Mouse (Mus musculus): ENCODE measurements around the gene Adam17. TPM values are rescaled to one million over a fixed set of nuclear protein-coding genes. Genes with fewer than 3 reads are reported as not detected.

The Adam17 gene
- polyA plus RNA-seq, 1 experiment from 2014 or later, result 46.1 TPM

- Histone ChIP-seq H3K36me3 (replicated peaks; ENCODE audit: control insufficient read depth, insufficient read depth, low read depth, low read length) (peaks cover 6% of the 10 kb centered on the region), H3K9me3 (replicated peaks; ENCODE audit: control insufficient read depth, low read length) (no peaks in the 10 kb centered on the region), H3K27me3 (ENCODE audit: control insufficient read depth, insufficient read depth, low read length) (no peaks in the 10 kb centered on the region), H3K27ac (replicated peaks; ENCODE audit: low read depth, low read length) (no peak overlapping the region), H3K9ac (replicated peaks; ENCODE audit: low read length) (no peak overlapping the region), H3K4me2 (ENCODE audit: low read depth, low read length) (no peak overlapping the region), H3K4me1 (ENCODE audit: control insufficient read depth, insufficient read depth, low read length) (no peaks in the 10 kb centered on the region), H3K4me3 (ENCODE audit: low read depth, low read length) (no peak overlapping the region)
- no peak for DNase-seq (ENCODE audit: low spot score)
- WGBS, result 96% methylated on average over 3 of the region's 3 CpGs
- no peak for ATAC-seq (replicated peaks; ENCODE audit: insufficient number of reproducible peaks, low FRiP score, low TSS enrichment, low read depth)
These were observed 47.1 kb downstream of the Adam17 start for GRCm38 (mm10) chr12:21326325-21326724.

- Histone ChIP-seq H3K27me3 (ENCODE audit: control insufficient read depth, insufficient read depth, low read length) (no peaks in the 10 kb centered on the region), H3K27ac (replicated peaks; ENCODE audit: low read depth, low read length) (no peak overlapping the region), H3K9ac (replicated peaks; ENCODE audit: low read length) (no peak overlapping the region), H3K9me3 (replicated peaks; ENCODE audit: control insufficient read depth, low read length) (no peaks in the 10 kb centered on the region), H3K4me1 (ENCODE audit: control insufficient read depth, insufficient read depth, low read length) (no peaks in the 10 kb centered on the region), H3K4me2 (ENCODE audit: low read depth, low read length) (no peak overlapping the region), H3K36me3 (replicated peaks; ENCODE audit: control insufficient read depth, insufficient read depth, low read depth, low read length) (peaks cover 6% of the 10 kb centered on the region; the same call in 1 of the 2 replicates), H3K4me3 (ENCODE audit: low read depth, low read length) (no peak overlapping the region)
- DNase-seq (ENCODE audit: low spot score), result no peak
- WGBS, result 90% methylated on average over 8 of the region's 8 CpGs
- no peak for ATAC-seq (replicated peaks; ENCODE audit: insufficient number of reproducible peaks, low FRiP score, low TSS enrichment, low read depth)
These were observed 48.2 kb downstream of the Adam17 start for GRCm38 (mm10) chr12:21325266-21325665.

GRCm38 (mm10) chr12:21324101-21324500 lies 49.3 kb downstream of the Adam17 start:
- H3K4me3 ChIP-seq (ENCODE audit: low read depth, low read length), result no peak overlapping the region
- H3K27ac ChIP-seq (replicated peaks; ENCODE audit: low read depth, low read length), result no peak overlapping the region
- DNase-seq (ENCODE audit: low spot score) (no peak), ATAC-seq (replicated peaks; ENCODE audit: insufficient number of reproducible peaks, low FRiP score, low TSS enrichment, low read depth) (no peak)
- H3K9me3 ChIP-seq (replicated peaks; ENCODE audit: control insufficient read depth, low read length), result no peaks in the 10 kb centered on the region
- peaks cover 6% of the 10 kb centered on the region; the same call in 1 of the 2 replicates for H3K36me3 ChIP-seq (replicated peaks; ENCODE audit: control insufficient read depth, insufficient read depth, low read depth, low read length)
- no peak overlapping the region for H3K9ac ChIP-seq (replicated peaks; ENCODE audit: low read length)
- WGBS, result 85% methylated on average over 5 of the region's 5 CpGs
- no peaks in the 10 kb centered on the region for H3K4me1 ChIP-seq (ENCODE audit: control insufficient read depth, insufficient read depth, low read length)
- no peaks in the 10 kb centered on the region for H3K27me3 ChIP-seq (ENCODE audit: control insufficient read depth, insufficient read depth, low read length)
- no peak overlapping the region for H3K4me2 ChIP-seq (ENCODE audit: low read depth, low read length)

GRCm38 (mm10) chr12:21322856-21323255 lies 50.6 kb downstream of the Adam17 start:
- DNase-seq (ENCODE audit: low spot score), result no peak
- no peak overlapping the region for H3K4me3 ChIP-seq (ENCODE audit: low read depth, low read length)
- 87% methylated on average over 9 of the region's 9 CpGs for WGBS
- H3K9me3 ChIP-seq (replicated peaks; ENCODE audit: control insufficient read depth, low read length), result no peaks in the 10 kb centered on the region
- no peak for ATAC-seq (replicated peaks; ENCODE audit: insufficient number of reproducible peaks, low FRiP score, low TSS enrichment, low read depth)
- no peaks in the 10 kb centered on the region for H3K4me1 ChIP-seq (ENCODE audit: control insufficient read depth, insufficient read depth, low read length)
- no peaks in the 10 kb centered on the region for H3K27me3 ChIP-seq (ENCODE audit: control insufficient read depth, insufficient read depth, low read length)
- H3K36me3 ChIP-seq (replicated peaks; ENCODE audit: control insufficient read depth, insufficient read depth, low read depth, low read length), result peaks cover 6% of the 10 kb centered on the region; the same call in 1 of the 2 replicates
- H3K27ac ChIP-seq (replicated peaks; ENCODE audit: low read depth, low read length), result no peak overlapping the region
- no peak overlapping the region for H3K4me2 ChIP-seq (ENCODE audit: low read depth, low read length)
- no peak overlapping the region for H3K9ac ChIP-seq (replicated peaks; ENCODE audit: low read length)

GRCm38 (mm10) chr12:21322296-21322695 lies 51.1 kb downstream of the Adam17 start:
- Histone ChIP-seq H3K4me1 (ENCODE audit: control insufficient read depth, insufficient read depth, low read length) (no peaks in the 10 kb centered on the region), H3K9ac (replicated peaks; ENCODE audit: low read length) (no peak overlapping the region), H3K36me3 (replicated peaks; ENCODE audit: control insufficient read depth, insufficient read depth, low read depth, low read length) (0 out of 2 replicates have a peak, but pooled peaks cover 6% of the 10 kb centered on the region), H3K4me3 (ENCODE audit: low read depth, low read length) (no peak overlapping the region), H3K27ac (replicated peaks; ENCODE audit: low read depth, low read length) (no peak overlapping the region), H3K27me3 (ENCODE audit: control insufficient read depth, insufficient read depth, low read length) (no peaks in the 10 kb centered on the region), H3K4me2 (ENCODE audit: low read depth, low read length) (no peak overlapping the region), H3K9me3 (replicated peaks; ENCODE audit: control insufficient read depth, low read length) (no peaks in the 10 kb centered on the region)
- DNase-seq (ENCODE audit: low spot score) (no peak), ATAC-seq (replicated peaks; ENCODE audit: insufficient number of reproducible peaks, low FRiP score, low TSS enrichment, low read depth) (no peak)
- 94% methylated on average over 4 of the region's 4 CpGs for WGBS

GRCm38 (mm10) chr12:21321170-21321569 lies 52.3 kb downstream of the Adam17 start:
- Histone ChIP-seq H3K4me3 (ENCODE audit: low read depth, low read length) (no peak overlapping the region), H3K4me1 (ENCODE audit: control insufficient read depth, insufficient read depth, low read length) (no peaks in the 10 kb centered on the region), H3K9ac (replicated peaks; ENCODE audit: low read length) (no peak overlapping the region), H3K4me2 (ENCODE audit: low read depth, low read length) (no peak overlapping the region), H3K27ac (replicated peaks; ENCODE audit: low read depth, low read length) (no peak overlapping the region), H3K9me3 (replicated peaks; ENCODE audit: control insufficient read depth, low read length) (no peaks in the 10 kb centered on the region), H3K27me3 (ENCODE audit: control insufficient read depth, insufficient read depth, low read length) (no peaks in the 10 kb centered on the region), H3K36me3 (replicated peaks; ENCODE audit: control insufficient read depth, insufficient read depth, low read depth, low read length) (0 out of 2 replicates have a peak, but pooled peaks cover 4% of the 10 kb centered on the region)
- ATAC-seq (replicated peaks; ENCODE audit: insufficient number of reproducible peaks, low FRiP score, low TSS enrichment, low read depth) (no peak), DNase-seq (ENCODE audit: low spot score) (no peak)
- 81% methylated on average over 9 of the region's 9 CpGs for WGBS

GRCm38 (mm10) chr12:21320317-21320716 lies 53.1 kb downstream of the Adam17 start:
- H3K9ac ChIP-seq (replicated peaks; ENCODE audit: low read length), result no peak overlapping the region
- H3K9me3 ChIP-seq (replicated peaks; ENCODE audit: control insufficient read depth, low read length), result no peaks in the 10 kb centered on the region
- no peak overlapping the region for H3K27ac ChIP-seq (replicated peaks; ENCODE audit: low read depth, low read length)
- H3K36me3 ChIP-seq (replicated peaks; ENCODE audit: control insufficient read depth, insufficient read depth, low read depth, low read length), result 0 out of 2 replicates have a peak, but pooled peaks cover 1% of the 10 kb centered on the region
- no peak overlapping the region for H3K4me3 ChIP-seq (ENCODE audit: low read depth, low read length)
- H3K27me3 ChIP-seq (ENCODE audit: control insufficient read depth, insufficient read depth, low read length), result no peaks in the 10 kb centered on the region
- DNase-seq (ENCODE audit: low spot score) (no peak), ATAC-seq (replicated peaks; ENCODE audit: insufficient number of reproducible peaks, low FRiP score, low TSS enrichment, low read depth) (no peak)
- no peak overlapping the region for H3K4me2 ChIP-seq (ENCODE audit: low read depth, low read length)
- H3K4me1 ChIP-seq (ENCODE audit: control insufficient read depth, insufficient read depth, low read length), result no peaks in the 10 kb centered on the region
- 92% methylated on average over 4 of the region's 4 CpGs for WGBS

- Histone ChIP-seq H3K9me3 (replicated peaks; ENCODE audit: control insufficient read depth, low read length) (no peaks in the 10 kb centered on the region), H3K36me3 (replicated peaks; ENCODE audit: control insufficient read depth, insufficient read depth, low read depth, low read length) (no peaks in the 10 kb centered on the region), H3K4me3 (ENCODE audit: low read depth, low read length) (no peak overlapping the region), H3K4me2 (ENCODE audit: low read depth, low read length) (no peak overlapping the region), H3K4me1 (ENCODE audit: control insufficient read depth, insufficient read depth, low read length) (no peaks in the 10 kb centered on the region), H3K27me3 (ENCODE audit: control insufficient read depth, insufficient read depth, low read length) (no peaks in the 10 kb centered on the region), H3K9ac (replicated peaks; ENCODE audit: low read length) (no peak overlapping the region), H3K27ac (replicated peaks; ENCODE audit: low read depth, low read length) (no peak overlapping the region)
- 75% methylated on average over 12 of the region's 12 CpGs for WGBS
- ATAC-seq (replicated peaks; ENCODE audit: insufficient number of reproducible peaks, low FRiP score, low TSS enrichment, low read depth), result no peak
- peak; percentile 76 for DNase-seq (ENCODE audit: low spot score)
These were observed 55.1 kb downstream of the Adam17 start for GRCm38 (mm10) chr12:21318143-21318895.

Measured in embryonic facial prominence, embryonic 11.5 days (tissue).